Mouse (Mus musculus): ENCODE measurements around the gene Ldb3. TPM values are rescaled to one million over a fixed set of nuclear protein-coding genes. Genes with fewer than 3 reads are reported as not detected.
A peak's percentile ranks its signal among the peaks of the same experiment; 100 is the strongest.

The Ldb3 gene
- total RNA-seq, 2 experiments from 2014 or later = 2.0 to 2.4 TPM

DNA sequence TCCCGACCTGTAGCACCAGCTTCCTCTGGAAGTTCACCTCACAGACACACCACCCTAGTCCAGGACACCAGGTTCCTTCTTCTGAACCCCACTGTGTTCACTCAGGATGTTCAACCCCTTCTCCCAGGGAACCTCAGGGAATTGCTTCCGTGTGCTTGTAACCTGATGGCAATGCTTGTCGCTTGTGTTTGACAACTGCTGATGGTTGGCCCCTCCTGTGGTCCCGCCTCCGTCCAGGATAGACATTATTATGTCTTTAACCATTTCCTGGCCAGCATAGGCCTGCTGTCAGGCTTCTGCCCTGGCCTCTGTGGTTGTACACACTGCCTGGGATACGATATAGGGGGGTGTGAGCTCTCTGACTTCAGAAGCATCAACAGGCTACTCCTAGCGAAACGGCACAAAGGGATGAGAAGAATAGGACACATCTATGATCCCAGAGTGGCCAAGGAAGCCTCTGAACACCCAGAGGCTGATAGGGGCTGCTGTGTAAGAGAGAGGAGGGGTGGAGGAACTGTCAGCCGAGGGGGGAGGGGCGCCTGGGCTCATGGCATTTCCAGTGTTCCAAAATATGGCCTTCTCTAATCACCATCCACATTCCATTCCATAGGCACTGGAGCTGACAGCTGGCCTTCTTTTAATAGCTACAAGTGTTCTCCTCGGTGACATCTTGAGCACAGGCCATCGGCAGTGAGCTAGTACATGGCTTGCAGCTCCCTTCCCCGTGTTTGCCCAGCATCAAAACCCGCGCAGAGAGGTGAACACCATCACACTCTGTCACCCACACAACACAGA, 3.5 kb upstream of the Ldb3 start:
- intact Hi-C loops (cut with DNase I) = no loop called here
- no peak for DNase-seq (ENCODE audit: low spot score in 2 of 2)

DNA sequence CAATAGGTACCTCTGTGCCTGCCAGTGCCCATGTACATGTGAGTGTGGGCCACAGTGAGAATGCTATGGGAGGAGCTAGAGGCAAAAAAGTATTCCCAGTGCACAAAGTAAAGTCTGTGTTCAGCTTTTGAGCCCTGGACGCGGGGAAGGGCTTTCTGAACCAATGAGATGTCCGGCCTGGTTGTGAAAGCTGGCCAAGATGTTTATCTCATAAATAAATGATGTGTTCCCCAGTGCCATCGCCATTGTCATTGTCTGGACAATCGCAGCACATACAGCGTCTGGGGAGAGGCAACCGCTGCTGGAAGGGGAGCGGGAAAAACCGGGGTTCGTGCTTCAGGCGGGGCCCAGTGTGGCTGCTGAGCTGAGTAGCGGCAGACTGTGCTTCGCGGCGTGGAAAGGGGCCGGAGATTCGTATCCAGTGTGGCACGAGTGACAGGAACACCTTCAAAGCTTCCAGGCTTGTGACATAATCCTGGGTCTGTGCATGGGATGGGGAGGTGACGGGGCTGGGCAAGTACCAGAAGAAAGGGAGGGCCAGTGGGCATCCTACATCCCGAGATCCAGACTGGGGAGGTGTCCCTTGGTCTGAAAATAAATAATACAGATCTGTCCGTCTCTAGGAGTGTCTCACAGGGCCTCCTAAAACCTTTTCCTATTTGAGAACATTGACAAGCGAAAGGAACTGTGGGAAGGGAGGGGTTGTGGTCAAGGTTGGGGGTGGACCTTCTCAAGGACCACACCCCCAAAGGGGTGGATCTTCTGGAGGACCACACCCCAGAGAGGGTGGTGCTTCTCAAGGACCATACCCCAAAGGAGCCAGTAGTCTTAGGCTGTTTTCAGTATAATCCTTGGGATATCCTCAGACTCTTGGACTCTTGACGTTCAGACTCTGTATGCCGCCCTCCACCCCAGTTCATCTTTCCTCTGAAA, 2.5 kb upstream of the Ldb3 start:
- DNase-seq (ENCODE audit: low spot score in 2 of 2) = peak in 1 of 2 experiments; percentile 8
- intact Hi-C loops (cut with DNase I) = no loop called here

DNA sequence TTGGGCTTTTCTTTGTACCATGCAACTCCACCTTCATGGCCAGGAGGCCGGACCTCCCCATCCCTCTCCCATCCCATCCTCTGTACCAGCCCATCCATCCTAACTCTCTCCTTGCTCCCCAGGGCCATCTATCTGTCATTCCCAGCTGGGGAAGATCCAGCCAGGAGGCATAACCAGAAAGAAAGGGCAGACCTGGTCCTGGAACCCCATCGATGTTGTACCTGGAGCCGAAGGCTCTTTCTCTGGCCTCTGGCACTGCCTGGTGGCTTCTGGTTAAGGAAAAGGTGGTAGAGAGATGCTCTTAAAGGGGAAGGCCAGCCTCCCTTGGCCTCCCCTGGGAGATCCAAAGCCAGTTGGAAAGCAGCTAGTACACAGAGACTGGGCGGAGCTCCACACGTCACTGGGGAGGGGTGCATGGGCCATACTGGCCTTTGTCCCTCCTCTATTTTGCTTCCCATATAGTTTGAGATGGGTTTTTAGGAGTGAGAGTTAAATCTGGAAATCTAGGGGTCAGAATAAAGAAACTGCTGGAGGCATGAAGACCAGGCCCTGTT, 1.6 kb upstream of the Ldb3 start:
- peak in 1 of 2 experiments; percentile 9 for DNase-seq (ENCODE audit: low spot score in 2 of 2)
- intact Hi-C loops (cut with DNase I) = no loop called here

DNA sequence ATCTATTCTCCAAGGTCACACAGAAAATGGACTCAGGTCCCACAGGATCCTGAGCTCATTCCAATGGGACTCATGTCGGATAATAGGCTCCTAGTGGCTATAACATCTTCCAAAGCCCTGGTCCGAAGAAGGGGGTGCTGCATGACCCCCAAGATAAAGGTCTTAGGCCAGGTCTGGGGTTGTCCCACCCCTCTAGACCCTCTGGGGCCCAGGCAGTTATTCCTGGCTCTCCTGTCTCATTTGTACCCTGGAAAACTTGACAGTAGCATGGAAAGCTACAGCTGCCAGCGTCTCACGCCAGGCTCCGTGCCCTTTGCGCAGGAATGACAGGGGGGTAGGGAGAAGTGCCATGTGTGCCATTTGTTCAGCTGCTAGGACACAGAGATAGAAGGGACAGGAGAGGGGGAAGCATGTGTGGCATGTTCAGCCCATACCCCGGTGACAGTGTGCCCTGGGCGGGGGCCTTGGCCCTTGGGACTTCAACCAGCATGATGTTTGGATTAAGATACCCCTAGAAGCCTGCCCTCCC, 767 bp upstream of the Ldb3 start:
- intact Hi-C loops (cut with DNase I) = no loop called here
- DNase-seq (ENCODE audit: low spot score in 2 of 2) = no peak

DNA sequence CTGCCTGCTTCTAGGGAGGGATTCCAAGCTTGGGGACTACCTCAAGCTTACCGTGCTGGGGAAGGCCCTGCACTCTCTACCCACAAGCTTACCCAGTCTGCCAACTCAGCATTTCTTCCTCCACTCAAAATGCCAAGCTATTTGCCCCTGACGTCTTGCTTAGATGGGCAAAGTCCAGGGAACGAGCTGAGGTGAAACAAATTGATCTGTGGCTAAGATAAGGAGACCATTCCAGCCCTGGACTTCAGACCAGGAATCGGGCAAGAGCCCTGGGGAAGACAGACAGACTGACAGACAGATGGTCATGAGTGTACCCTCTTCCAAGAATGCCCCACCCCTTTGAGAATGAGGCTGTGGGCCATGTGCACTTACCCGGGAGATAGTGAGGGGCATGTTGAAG, 477 bp downstream of the Ldb3 start:
- intact Hi-C loops (cut with DNase I) = no loop called here

DNA sequence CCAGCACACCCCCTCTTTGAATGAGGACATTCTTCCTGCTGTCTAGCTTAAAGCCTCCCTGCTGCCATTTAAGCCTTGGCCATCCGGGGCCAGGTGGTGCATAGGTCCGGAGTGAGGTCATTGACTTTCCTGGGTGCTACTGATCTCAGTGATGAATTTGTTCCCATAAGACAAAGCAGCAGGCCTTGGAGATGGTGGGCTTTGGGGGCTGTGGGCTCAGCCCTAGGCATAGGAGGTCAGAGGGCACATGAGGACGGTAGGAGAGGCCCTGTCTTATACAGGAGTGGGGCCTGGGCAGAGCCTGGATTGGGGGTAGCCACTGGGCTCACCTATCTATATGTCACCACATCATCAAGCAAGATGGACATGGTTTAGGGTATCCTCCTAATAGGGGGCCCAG, 1.6 kb downstream of the Ldb3 start:
- intact Hi-C loops (cut with DNase I) = no loop called here
- DNase-seq (ENCODE audit: low spot score in 2 of 2) = no peak

More for the DNA sequence above, 477 bp downstream of the Ldb3 start:
- DNase-seq (ENCODE audit: low spot score in 2 of 2) = no peak

DNA sequence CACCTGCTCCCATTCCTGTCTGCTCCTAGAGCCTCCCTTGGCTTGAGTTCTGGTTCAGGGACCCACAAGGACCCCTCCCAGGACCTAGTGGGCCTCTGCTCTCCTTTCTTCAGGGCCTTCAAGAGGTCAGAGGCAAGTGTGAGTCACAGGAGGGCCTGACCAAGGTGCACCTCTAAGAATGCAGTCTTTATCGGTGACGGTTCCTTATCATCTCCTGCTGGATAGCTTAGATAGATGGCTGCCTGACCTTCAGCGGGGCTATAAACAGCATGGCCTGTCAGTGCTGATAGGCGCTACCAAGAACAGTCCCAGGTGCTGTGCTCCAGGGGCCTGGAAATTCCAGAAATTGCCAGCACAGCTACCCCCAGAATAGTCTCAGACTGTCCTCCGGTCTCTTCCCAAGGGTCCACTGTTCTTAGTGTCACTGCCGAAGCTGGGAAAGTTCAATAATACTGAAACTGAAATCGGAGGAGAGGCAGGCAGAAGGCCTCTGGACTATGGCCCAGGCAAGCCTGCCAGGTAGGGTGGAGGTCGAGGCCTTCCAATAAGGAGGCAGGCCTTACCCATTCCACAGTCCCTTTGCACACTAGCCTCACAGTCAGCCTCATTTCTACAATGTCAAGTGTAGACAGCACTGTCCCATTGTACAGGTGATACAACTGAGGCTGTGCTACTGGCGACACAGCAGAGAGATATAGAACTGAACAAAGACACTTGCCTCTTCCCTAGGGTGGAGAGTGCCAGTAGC, 3.0 kb downstream of the Ldb3 start:
- intact Hi-C loops (cut with DNase I) = no loop called here
- DNase-seq (ENCODE audit: low spot score in 2 of 2) = no peak

DNA sequence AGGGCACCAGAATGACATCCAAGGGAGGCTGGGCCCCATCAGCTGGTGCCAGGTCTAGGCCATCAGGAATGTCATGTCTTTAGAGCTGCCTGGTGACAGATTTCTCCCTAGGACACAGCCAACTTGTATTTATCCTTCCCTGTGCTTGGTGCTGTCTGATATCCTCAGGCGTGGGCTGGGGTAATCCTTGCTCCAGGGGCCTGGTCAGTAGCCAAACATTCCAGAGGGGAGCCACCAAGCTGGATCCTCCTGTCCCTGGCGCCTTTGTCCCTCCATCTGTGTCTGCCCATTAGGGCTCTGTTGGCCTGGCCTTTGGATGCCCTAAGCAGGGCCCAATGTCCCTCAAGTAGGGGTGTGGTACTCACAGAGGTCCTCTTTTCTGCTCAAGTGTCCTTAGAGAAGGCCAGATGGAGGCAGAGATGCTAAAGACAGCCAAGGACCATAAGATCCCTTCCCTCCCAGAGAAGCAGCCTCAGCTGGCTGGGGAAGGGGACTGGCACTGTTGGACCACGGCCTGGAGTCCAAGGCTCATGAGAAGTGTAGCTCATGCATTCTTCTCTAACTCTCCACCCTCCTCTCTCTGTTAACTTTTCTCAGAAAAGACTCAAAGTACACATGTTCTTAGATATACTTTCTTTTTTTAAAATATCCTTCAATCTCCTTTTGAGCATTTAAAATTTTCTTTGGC, 5.6 kb downstream of the Ldb3 start:
- intact Hi-C loops (cut with DNase I) = no loop called here
- no peak for DNase-seq (ENCODE audit: low spot score in 2 of 2)

DNA sequence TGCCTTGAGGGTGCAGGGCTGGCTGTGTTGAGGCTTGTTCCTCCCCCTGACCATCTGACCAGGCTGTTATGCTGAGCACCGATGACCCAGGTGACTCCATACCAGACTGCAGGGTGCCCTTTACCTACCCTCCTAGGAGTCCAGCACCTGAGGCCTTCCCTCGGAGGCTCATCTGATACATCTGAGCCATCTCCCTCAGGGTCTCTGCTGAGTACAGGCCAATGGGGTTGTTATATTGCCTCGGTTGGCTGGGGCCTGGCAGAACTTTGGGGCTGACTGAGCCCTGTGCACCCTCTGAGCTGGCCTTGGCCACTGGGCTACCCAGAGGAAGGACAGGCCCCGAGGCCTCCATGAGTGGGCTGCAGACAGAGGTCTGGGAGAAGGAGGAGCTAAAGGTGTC, 11.6 kb downstream of the Ldb3 start:
- no peak for DNase-seq (ENCODE audit: low spot score in 2 of 2)
- intact Hi-C loops (cut with DNase I) = loop anchor here (10.0 kb wide), 1 partner anchor 502 kb away; no protein-coding TSS in a partner anchor

DNA sequence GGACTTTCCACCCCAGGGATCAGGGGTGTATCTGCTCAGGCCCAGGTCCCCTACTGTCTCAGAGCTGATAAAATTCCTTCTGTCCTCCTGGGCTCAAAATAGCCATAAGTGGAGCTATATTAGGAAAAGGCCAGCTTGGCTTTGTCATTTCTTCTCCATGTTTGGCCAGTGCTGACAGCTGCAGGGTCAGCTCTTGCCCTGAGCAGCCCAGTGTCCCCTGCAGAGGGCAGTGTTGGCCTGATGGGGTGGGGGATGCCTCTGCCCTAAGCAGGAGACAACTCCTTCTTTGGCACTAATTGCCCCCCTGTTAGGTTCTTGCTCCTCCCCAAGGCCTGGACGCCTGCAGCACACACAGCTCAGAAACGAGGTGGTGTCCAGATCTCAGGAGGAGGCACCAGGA, 14.4 kb downstream of the Ldb3 start:
- peak in 1 of 2 experiments; percentile 5 for DNase-seq (ENCODE audit: low spot score in 2 of 2)
- intact Hi-C loops (cut with DNase I) = loop anchor here (5.0 to 10.0 kb wide), 2 partner anchors 302 to 499 kb away; no protein-coding TSS in a partner anchor

DNA sequence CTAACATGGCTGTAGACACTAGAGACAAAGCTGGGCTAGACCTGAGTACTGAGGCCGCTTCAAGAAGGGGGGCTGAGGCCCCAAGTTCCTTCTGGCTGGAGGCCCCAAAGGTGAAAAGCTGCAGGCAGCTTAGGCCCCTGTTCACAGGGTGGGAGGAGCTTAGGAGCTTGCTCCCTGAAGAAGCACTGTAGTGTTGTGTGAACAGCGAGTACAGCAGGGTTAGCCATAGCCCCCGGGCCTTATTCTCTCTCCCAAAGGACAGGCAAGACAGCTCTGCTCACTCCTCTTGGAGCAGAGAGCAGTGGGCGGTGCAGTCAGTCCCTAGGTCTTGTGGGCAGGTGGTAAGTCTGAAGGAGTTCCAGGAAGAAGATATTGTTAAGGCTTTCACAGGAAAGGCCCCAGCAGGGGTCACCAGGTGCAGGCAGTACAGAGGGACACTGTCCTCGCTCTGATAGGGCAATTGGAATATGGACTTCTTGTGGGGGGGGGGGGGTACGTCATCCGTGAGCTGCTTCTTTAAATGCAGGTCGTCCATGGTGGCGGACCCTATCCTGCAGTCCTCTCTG, 15.1 kb downstream of the Ldb3 start:
- intact Hi-C loops (cut with DNase I) = loop anchor here (5.0 to 10.0 kb wide), 2 partner anchors 301 to 499 kb away; no protein-coding TSS in a partner anchor
- DNase-seq (ENCODE audit: low spot score in 2 of 2) = no peak

DNA sequence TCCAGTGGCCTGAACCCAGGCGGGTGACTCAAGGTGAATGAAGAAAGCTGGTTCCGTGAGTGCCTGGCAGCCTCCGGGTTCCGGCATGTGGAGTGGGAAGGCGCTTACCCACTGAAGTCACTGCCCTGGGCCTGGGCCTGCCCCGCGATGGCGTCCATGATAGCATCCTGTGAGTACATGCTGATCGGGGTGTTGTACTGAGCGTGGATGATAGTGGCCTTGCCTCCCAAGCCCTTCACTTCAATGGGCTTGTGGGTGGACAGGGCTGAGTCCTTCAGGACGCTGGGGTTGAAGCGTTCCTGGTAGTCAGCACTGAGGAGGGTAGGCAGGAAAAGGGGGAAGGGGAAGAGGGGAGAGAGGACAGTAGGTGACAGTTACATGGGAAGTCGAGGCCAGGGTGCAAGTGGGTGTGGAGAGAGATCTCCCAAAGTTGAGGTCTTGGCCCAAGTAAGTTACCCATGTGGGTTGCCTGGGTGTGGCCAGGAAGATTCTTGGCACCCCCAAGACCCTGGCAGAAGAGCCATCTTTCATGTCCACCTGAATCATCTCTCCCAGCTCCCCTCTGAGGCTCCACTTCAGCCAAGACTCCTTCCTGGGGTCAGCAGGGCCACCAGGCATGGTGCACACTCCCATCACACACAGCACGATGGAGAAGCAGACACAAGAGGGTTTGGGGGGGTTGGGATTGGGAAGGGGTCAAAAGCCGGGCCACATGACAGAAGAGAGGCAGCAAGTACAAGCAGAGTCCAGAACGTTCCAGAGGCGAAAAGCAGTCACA, 16.7 kb downstream of the Ldb3 start:
- intact Hi-C loops (cut with DNase I) = loop anchor here (1.0 to 10.0 kb wide), 3 partner anchors 199 to 497 kb away; no protein-coding TSS in a partner anchor
- no peak for DNase-seq (ENCODE audit: low spot score in 2 of 2)

DNA sequence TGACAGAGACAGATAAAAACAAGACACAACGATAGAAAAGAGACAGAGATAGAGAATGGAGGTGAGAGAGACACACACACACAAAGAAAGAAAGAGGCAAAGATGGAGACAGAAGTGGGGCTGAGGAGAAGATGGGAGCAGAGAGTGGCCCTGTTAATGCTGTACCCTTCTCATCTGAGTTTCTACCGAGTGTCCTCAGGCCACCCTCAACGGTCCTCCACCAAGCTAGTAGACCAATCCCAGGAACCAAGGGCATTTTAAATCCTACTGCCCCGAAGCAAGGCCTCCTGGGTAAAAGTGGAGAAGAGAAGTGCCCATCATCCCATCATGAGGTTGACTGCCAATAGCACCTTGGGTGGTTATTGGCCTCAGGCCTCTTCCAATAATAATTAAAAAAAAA, 17.6 kb downstream of the Ldb3 start:
- intact Hi-C loops (cut with DNase I) = loop anchor here (1.0 to 10.0 kb wide), 3 partner anchors 199 to 496 kb away; no protein-coding TSS in a partner anchor
- DNase-seq (ENCODE audit: low spot score in 2 of 2) = no peak

DNA sequence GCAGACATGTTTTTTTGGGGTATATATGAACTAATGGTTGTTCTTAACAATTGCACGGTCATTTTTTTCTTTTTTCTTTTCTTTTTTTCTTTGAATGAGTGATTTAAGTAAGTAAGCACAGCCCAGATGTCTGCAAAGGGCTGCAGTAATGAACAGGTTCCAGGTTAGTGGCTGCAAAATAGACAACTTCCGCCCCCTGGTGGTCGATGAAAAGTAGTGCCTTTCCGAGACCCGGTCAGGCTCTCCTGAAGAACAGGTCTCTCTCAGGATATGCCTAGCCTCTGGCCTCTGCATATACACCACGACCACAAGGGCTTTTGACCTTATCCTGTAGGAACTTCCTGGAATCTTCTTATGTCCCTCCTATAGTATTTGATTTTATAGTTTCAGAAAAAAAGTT, 18.2 kb downstream of the Ldb3 start:
- intact Hi-C loops (cut with DNase I) = loop anchor here (5.0 to 10.0 kb wide), 2 partner anchors 298 to 495 kb away; no protein-coding TSS in a partner anchor
- peak; percentile 79 to 87 for DNase-seq (ENCODE audit: low spot score in 2 of 2)

DNA sequence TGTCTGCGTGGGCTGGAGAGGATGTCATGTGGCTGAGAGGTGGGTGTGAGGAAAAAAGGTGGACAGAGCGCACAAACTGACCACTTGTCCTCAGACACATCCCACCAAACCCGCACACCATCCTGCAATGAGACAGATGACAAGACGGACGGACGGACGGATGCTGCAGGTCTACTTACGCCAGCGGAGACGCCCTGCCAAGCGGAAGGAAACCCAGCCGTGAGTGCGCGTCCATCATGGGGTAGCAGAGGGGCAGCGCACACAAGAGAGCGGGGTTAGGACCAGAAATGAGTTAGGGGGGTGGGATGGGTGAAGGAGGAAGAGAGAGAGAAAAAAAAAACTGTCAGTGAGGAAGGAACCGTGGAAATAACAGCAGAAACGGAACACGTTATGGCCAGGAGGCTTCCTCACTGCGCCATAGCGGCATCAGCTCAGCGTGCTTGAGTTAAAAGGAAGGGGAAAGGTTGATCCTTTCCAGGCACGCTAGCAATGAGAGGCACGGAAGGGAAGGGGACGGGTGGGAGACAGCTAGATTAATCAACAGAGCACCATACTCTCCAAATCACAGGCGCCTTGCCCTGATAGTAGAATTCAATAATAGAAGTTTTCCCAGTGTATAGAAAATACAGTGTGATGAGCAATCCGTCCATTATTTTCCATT, 18.8 kb downstream of the Ldb3 start:
- no peak for DNase-seq (ENCODE audit: low spot score in 2 of 2)
- intact Hi-C loops (cut with DNase I) = loop anchor here (5.0 to 10.0 kb wide), 3 partner anchors 112 to 495 kb away; no protein-coding TSS in a partner anchor

DNA sequence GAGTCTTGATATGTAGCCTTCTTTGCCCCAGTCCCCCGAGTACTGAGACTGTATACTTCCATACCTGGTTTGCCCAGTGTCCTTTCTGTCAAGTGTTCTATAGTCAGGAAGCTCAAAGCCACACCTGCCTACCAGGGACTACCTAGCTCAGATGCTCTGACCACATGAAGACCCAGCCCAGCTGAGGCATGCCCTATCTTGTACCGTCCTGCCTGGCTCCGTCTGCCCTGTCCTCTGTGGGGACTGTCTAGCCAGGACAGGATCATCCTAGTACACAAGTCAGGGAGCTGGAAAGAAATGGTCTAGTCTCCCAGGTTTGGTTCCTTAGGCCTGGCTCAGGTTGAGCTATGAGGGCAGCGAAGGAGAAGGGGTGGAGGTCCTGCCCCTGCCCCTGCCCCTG, 19.9 kb downstream of the Ldb3 start:
- intact Hi-C loops (cut with DNase I) = loop anchor here (5.0 kb wide), 1 partner anchor 111 kb away; no protein-coding TSS in a partner anchor
- DNase-seq (ENCODE audit: low spot score in 2 of 2) = no peak

DNA sequence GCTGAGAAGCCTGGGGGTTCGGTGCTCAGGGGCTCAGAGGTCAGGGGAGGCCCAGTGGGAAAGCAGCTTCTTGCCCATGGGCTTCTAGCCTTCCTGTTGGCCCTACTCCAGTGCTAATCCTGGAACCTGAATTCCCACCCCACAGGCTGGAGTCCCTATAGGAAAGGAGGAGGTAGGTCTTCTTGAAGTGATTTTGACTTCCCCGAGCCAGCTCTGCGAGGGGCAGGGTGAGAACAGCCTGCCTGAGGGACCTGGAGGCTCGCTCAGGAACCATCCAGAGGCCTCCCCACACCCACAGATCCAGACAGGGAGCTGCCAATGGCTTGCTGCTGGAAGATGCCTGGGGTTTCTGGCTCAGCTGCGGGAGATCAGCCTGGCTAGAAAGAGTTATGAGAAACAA, 20.8 kb downstream of the Ldb3 start:
- intact Hi-C loops (cut with DNase I) = loop anchor here (5.0 kb wide), 1 partner anchor 110 kb away; no protein-coding TSS in a partner anchor
- DNase-seq (ENCODE audit: low spot score in 2 of 2) = no peak

Measured in left cerebral cortex, postnatal 25 days (tissue).